Mouse (Mus musculus): Measurements from ENCODE around the gene Trim40.

GRCm38 (mm10) chr17:36855484-36855883 is 34.4 kb downstream of the Trim40 start:
- TF ChIP-seq FLI1 (IDR thresholded peaks at IDR 0.05; ENCODE audit: low read length) = no peak
- TF ChIP-seq GATA1 (IDR thresholded peaks at IDR 0.05; ENCODE audit: borderline replicate concordance, low read length) = no peak
